In the genomic region with DNA sequence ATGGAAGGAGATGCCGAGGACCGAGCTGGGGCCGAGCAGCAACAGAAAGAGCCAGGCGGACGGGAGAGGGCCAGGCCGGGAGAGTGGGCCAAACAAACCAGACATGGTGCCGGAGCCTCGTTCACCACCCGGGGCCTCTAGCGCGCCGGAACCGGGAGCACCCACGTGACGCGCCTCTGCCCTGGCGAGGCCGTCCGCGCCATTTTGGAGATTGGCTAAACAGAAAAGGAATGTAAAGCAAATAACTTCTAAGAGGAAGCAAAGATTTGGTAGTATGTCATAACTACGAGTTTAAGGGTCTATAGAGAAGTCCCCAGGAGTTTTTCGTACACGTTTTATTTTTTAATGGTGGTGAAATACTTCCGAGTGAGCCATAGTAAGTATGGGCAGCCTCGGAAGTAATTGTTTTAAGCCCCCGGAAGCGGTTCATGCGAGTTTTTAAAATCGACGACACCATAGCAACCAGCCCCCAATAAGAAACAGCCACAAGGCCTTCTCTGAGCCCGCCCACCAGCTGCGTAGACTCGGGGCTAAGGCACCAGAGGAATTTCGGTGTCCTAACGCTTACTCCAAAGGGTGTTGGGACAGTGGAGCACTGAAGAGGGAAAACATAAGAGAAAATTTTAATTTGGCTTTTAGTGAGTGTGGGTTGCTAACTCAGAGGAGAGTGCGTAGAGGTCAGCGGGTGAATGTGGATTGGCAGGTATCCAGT, we compare ENCODE assay signal across 8 mouse cellular contexts. TPM values are rescaled to one million over a fixed set of nuclear protein-coding genes. Genes with fewer than 3 reads are reported as not detected.
DNase-seq lines count a peak whose midpoint lies in the region; ATAC-seq and TF ChIP-seq lines count a peak whose summit lies in the region.

A gene (minus strand): TSS at position 287 of the 712 bp plus-strand sequence.

- peak; percentile 87; the same call in 1 of the 2 replicates for TF ChIP-seq POLR2A in lung, adult 2 months (IDR thresholded peaks at IDR 0.05; ENCODE audit: borderline replicate concordance, extremely low read depth, low read depth, low read length)

- H3K27ac ChIP-seq in ES-E14 (ENCODE audit: insufficient read depth, low read depth, low read length, poor library complexity, severe bottlenecking) = peak within 1 kb of the TSS; percentile 89
- peak within 1 kb of the TSS; percentile 85 for H3K27ac ChIP-seq in forebrain, embryonic 15.5 days (replicated peaks)

- TF ChIP-seq CTCF in lung, adult 2 months (IDR thresholded peaks at IDR 0.05; ENCODE audit: insufficient read depth, low read length) = no peak

- peak within 1 kb of the TSS; percentile 71 to 83 for H3K4me3 ChIP-seq in ES-E14 (ENCODE audit: insufficient read depth in 1 of 2, low read depth in 1 of 2, low read length in 2 of 2, poor library complexity in 1 of 2, severe bottlenecking in 1 of 2)
- H3K4me3 ChIP-seq in forebrain, embryonic 15.5 days = peak within 1 kb of the TSS; percentile 90
- peak within 1 kb of the TSS; percentile 84 for H3K4me3 ChIP-seq in lung, adult 2 months (replicated peaks; ENCODE audit: extremely low read depth, low read depth, low read length)

- ATAC-seq in forebrain, embryonic 15.5 days (replicated peaks) = peak; percentile 96
- peak; percentile 78 for ATAC-seq in neutrophil, adult 5-6 weeks (ENCODE audit: extremely low read depth, insufficient number of reproducible peaks, low FRiP score, poor library complexity, severe bottlenecking)

- under 1% methylated on average over 37 of the region's 37 CpGs for WGBS in forebrain, embryonic 15.5 days
- WGBS in lung, adult 2 months = under 1% methylated on average over 37 of the region's 37 CpGs

- intact Hi-C loops in heart, postnatal 25 days (cut with DNase I) = loop anchor here (2.0 to 5.0 kb wide), 2 partner anchors 26 to 103 kb away; no protein-coding TSS in a partner anchor

- H3K4me1 ChIP-seq in ES-E14 (ENCODE audit: control insufficient read depth in 2 of 2, insufficient read depth in 2 of 2, low read length in 2 of 2, poor library complexity in 1 of 2) = peaks cover 2 to 9% of the 10 kb centered on the region in 2 experiments; a peak in 2 of 4 replicates
- H3K4me1 ChIP-seq in forebrain, embryonic 15.5 days = peaks cover 28% of the 10 kb centered on the region
- peaks cover 3% of the 10 kb centered on the region; the same call in 1 of the 2 replicates for H3K4me1 ChIP-seq in lung, adult 2 months (ENCODE audit: control insufficient read depth, insufficient read depth, low read length)

- peak within 1 kb of the TSS; percentile 80 for H3K4me2 ChIP-seq in forebrain, embryonic 15.5 days (replicated peaks)

- no peaks in the 10 kb centered on the region for H3K9me3 ChIP-seq in ES-E14 (ENCODE audit: control insufficient read depth, insufficient read depth, low read depth, low read length)
- H3K9me3 ChIP-seq in forebrain, embryonic 15.5 days = no peaks in the 10 kb centered on the region

- H3K9ac ChIP-seq in ES-E14 (ENCODE audit: insufficient read depth, low read depth, low read length, poor library complexity, severe bottlenecking) = peak within 1 kb of the TSS; percentile 98
- H3K9ac ChIP-seq in forebrain, embryonic 15.5 days (replicated peaks) = peak within 1 kb of the TSS; percentile 87

- DNase-seq in ES-E14 (ENCODE audit: low read depth, low spot score) = peak; percentile 93
- DNase-seq in cerebellum, adult 11-12 months = peak; percentile 88
- DNase-seq in heart, postnatal 25 days (ENCODE audit: low spot score) = peak; percentile 85
- peak; percentile 87 to 95 for DNase-seq in layer of hippocampus, adult 18-20 months (ENCODE audit: low spot score in 2 of 2)
- peak; percentile 86 for DNase-seq in lung, adult 2 months
- peak; percentile 70 to 80 for DNase-seq in thymus, adult 18-20 months

- H3K36me3 ChIP-seq in ES-E14 (ENCODE audit: control insufficient read depth, insufficient read depth, low read length, poor library complexity, severe bottlenecking) = no peaks in the 10 kb centered on the region
- H3K36me3 ChIP-seq in forebrain, embryonic 15.5 days = no peaks in the 10 kb centered on the region

- H3K27me3 ChIP-seq in forebrain, embryonic 15.5 days = no peaks in the 10 kb centered on the region

- in situ Hi-C loops in ES-E14 (cut with MboI; ENCODE audit: low sequenced_read_pairs in 2 of 2, unreplicated experiment in 2 of 2) = no loop called here

TF ChIP-seq in ES-E14, 5 proteins besides CTCF, POLR2A, EP300 and RAD21:
- TF ChIP-seq MAFK (IDR thresholded peaks at IDR 0.05; ENCODE audit: insufficient read depth, low read depth, low read length) = no peak
- TF ChIP-seq HCFC1 (IDR thresholded peaks at IDR 0.05; ENCODE audit: borderline replicate concordance, insufficient read depth, low read length) = peak; percentile 88
- TF ChIP-seq CHD2 (IDR thresholded peaks at IDR 0.05; ENCODE audit: low read depth, low read length) = peak; percentile 80
- TF ChIP-seq ZNF384 (IDR thresholded peaks at IDR 0.05; ENCODE audit: low read depth, low read length) = no peak
- no peak for TF ChIP-seq ZC3H11A (IDR thresholded peaks at IDR 0.05; ENCODE audit: borderline replicate concordance, low read depth, low read length)

RNA-seq across cellular contexts. Expression of the gene that starts here (rescaled TPM):
- total RNA-seq in ES-E14 (2012; rRNA removed) = 109 and 127 TPM in 2 replicates
- 150 and 156 TPM in 2 replicates for polyA plus RNA-seq in forebrain, embryonic 15.5 days (2015; fragmentation: Nextera tagmentation; extraction: Ambion mirVana)
- 100 to 1,000 TPM; 155 to 163 TPM for total RNA-seq in heart, postnatal 25 days (2021)
- 100 to 1,000 TPM; 164 to 170 TPM for total RNA-seq in layer of hippocampus, adult 18-20 months (2021)
- polyA plus RNA-seq in lung, adult 2 months (2012; rRNA removed) = 227 and 239 TPM in 2 replicates
- total RNA-seq in neutrophil, adult 5-6 weeks (2017) = 89.6 and 92.8 TPM in 2 replicates

Comparison
In these comparisons a context has a peak if more than half of its experiments do, and no peak if none do; other contexts are left out.
1. Peak in every context shown above with its lines: DNase-seq, ATAC-seq, H3K4me3 ChIP-seq and H3K27ac ChIP-seq.